Mouse (Mus musculus): Measurements from ENCODE around the gene Fam169a. TPM values are rescaled to one million over a fixed set of nuclear protein-coding genes. Genes with fewer than 3 reads are reported as not detected.
"Not testable (repeated sequence)": the region's sequence is repeated elsewhere in the genome, so short reads cannot be mapped to it uniquely, and the experiment has no call there.

The Fam169a gene
- polyA plus RNA-seq, 1 experiment from 2014 or later = 10.6 TPM

DNA sequence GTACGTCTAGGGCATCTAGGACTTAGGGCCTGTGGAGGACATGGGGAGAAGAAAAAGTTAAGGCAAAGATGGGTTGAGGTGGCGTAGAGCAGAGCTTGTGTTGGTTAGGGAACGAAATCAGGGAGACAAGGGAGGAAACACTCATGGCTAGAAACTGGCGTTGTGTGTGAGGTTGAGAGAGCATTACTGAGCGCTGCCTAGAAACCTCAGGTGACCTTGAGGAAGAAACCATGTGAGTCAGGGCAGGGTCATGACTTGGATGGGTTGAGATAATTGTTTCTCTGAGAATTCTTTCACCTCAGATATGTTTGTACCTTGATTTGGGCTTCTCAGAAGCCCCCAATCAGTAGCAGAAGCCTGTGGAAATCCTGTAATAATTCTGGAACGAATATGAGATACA lies 20.3 kb downstream of the Fam169a start:
- H3K36me3 ChIP-seq = no peaks in the 10 kb centered on the region
- no peak overlapping the region for H3K4me3 ChIP-seq
- no peaks in the 10 kb centered on the region for H3K9me3 ChIP-seq (replicated peaks)
- no peak overlapping the region for H3K27ac ChIP-seq (replicated peaks)
- 92% methylated on average over 6 of the region's 6 CpGs for WGBS
- DNase-seq (ENCODE audit: low spot score) = no peak
- H3K4me1 ChIP-seq = peaks cover 30% of the 10 kb centered on the region
- no peaks in the 10 kb centered on the region for H3K27me3 ChIP-seq (ENCODE audit: low read depth, poor library complexity, severe bottlenecking)

DNA sequence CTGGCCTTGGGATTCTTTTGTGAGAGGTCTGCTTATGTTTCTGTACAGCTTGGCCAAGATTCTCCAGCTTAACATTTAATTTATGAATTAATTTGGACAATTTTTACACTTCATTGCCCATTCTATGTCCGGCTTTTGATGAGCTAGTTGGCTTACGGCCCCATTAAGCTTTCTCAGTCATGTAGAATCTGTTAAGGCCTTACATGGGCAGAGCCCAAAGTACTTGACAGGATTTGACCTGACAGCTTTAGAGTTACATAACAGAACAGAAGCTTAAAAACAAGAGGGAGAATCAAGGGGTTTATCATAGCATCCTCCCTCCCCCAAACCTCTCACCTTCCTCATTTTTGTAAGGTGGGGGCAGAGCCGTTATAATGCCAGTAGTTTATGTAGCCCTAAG lies 21.1 kb downstream of the Fam169a start:
- no peaks in the 10 kb centered on the region for H3K27me3 ChIP-seq (ENCODE audit: low read depth, poor library complexity, severe bottlenecking)
- 57% methylated on average over 3 of the region's 3 CpGs for WGBS
- no peaks in the 10 kb centered on the region for H3K9me3 ChIP-seq (replicated peaks)

GRCm38 (mm10) chr13:97095726-97096125 lies 28.6 kb downstream of the Fam169a start:
- Histone ChIP-seq H3K9me3 (replicated peaks) (no peaks in the 10 kb centered on the region), H3K27me3 (ENCODE audit: low read depth, poor library complexity, severe bottlenecking) (no peaks in the 10 kb centered on the region), H3K36me3 (peaks cover 13% of the 10 kb centered on the region; the same call in 1 of the 2 replicates), H3K4me3 (no peak overlapping the region), H3K4me1 (peaks cover 6% of the 10 kb centered on the region; the same call in 1 of the 2 replicates), H3K27ac (replicated peaks) (no peak overlapping the region)
- no peak for DNase-seq (ENCODE audit: low spot score)
- WGBS = 93% methylated on average over 4 of the region's 4 CpGs

More for the DNA sequence above, 21.1 kb downstream of the Fam169a start:
- no peak for DNase-seq (ENCODE audit: low spot score)
- 0 out of 2 replicates have a peak, but pooled peaks cover 2% of the 10 kb centered on the region for H3K36me3 ChIP-seq
- no peak overlapping the region for H3K4me3 ChIP-seq
- no peak overlapping the region for H3K27ac ChIP-seq (replicated peaks)
- H3K4me1 ChIP-seq = peaks cover 30% of the 10 kb centered on the region

DNA sequence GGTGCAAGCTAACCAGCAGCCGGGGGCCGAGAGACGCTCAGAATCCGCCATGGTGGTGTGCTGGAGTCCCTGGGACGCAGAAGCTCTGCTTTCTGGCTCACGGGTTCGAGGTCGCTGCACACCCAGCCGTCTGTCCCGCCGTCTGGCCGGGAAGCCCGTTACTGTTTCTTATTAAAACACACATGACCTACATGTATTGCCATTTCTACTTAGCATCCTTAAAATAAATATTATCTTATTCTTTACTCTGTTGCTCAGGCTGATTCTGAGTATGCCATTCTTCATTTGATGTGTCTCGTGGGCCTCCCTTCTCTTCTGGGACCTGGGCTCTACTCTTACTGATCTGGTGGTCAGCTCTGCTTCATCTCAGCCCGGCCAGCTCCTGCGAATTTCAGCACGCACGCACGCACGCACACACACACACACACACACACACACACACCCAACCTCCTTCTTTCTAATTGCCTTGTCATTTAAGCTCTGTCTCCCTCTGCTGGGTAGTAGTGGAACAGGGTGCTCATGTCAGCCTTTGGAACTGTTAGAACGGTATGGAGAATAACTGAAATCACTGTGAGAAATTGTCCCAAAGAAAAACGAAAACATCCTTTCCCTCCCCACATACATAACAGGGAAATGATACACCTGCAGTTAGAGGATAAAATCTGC lies 32.2 kb downstream of the Fam169a start, which contains the start of gene Gm6169:
Gene Gm6169, minus strand, starts transcription at position 51 of the 666 bp plus-strand sequence.
- H3K27ac ChIP-seq (replicated peaks) = no peak within 1 kb of the TSS
- no peak within 1 kb of the TSS for H3K4me3 ChIP-seq
- H3K27me3 ChIP-seq (ENCODE audit: low read depth, poor library complexity, severe bottlenecking) = no peaks in the 10 kb centered on the region
- H3K36me3 ChIP-seq = 0 out of 2 replicates have a peak, but pooled peaks cover 6% of the 10 kb centered on the region
- H3K4me1 ChIP-seq = no peaks in the 10 kb centered on the region
- DNase-seq (ENCODE audit: low spot score) = peak; percentile 50
- H3K9me3 ChIP-seq (replicated peaks) = no peaks in the 10 kb centered on the region
- 88% methylated on average over 22 of the region's 22 CpGs for WGBS

DNA sequence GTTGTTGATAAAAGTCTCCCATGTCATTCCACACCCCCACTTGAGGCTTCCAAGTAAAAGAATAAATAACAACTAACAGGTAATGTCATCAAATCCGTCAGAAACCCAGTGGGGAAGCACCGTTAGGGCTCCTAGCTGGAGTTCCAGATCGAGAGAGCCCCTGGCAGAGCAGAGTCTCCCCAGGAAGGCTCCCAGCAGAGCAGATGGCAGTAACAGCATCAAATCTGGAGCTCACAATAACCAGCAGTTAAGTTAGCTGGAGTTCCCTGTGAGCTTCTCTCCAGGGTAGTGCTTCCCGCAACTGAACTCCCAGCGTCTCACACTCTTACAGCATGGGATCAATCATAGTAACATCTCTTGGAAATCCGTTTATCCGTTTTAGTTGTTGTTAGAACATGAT lies 37.9 kb downstream of the Fam169a start:
- Histone ChIP-seq H3K4me3 (no peak overlapping the region), H3K27me3 (ENCODE audit: low read depth, poor library complexity, severe bottlenecking) (no peaks in the 10 kb centered on the region), H3K9me3 (replicated peaks) (no peaks in the 10 kb centered on the region), H3K36me3 (peaks cover 6% of the 10 kb centered on the region), H3K4me1 (no peaks in the 10 kb centered on the region), H3K27ac (replicated peaks) (no peak overlapping the region)
- WGBS = 74% methylated on average over 7 of the region's 7 CpGs
- DNase-seq (ENCODE audit: low spot score) = no peak

DNA sequence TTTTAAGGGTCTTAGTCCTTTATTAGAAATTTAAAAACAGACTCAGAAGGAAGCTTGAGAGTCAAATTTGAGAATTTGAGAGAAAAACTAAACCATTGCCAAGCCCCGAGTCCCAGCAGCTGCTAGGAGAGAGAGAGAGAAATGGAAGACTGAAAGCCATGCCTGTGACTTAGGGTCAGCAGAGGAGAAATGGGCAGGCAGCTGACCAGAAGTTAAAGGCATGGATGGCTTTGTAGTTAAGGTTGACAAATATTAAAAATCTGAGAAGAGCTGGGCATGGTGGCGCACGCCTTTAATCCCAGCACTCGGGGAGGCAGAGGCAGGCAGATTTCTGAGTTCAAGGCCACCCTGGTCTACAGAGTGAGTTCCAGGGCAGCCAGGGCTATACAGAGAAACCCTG lies 40.6 kb downstream of the Fam169a start:
- H3K4me3 ChIP-seq; DNase-seq (ENCODE audit: low spot score); H3K4me1 ChIP-seq; H3K27me3 ChIP-seq (ENCODE audit: low read depth, poor library complexity, severe bottlenecking); H3K9me3 ChIP-seq (replicated peaks); H3K27ac ChIP-seq (replicated peaks): not testable (repeated sequence)
- WGBS = 93% methylated on average over 4 of the region's 4 CpGs
- H3K36me3 ChIP-seq = peaks cover 17% of the 10 kb centered on the region

DNA sequence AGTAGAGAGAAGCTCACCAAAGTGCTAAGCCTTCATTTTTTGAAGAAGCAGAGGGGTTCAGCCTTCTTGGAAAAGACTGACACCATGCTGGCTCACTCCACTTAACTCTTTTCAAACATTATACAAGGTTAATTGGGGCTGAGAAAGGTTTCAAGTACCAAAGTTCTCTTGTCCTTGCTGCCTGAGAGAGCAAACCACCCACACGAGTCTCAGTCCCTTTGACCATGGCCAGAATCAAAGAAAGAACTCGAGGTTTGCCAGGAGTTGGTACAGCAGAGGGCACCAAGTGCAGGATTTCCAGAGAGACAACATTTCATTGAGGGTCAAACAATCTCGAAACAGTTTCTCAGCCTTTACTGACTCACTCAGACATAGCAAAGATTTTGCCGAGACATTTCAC lies 42.0 kb downstream of the Fam169a start:
- no peak for DNase-seq (ENCODE audit: low spot score)
- H3K4me3 ChIP-seq = no peak overlapping the region
- H3K4me1 ChIP-seq = no peaks in the 10 kb centered on the region
- no peaks in the 10 kb centered on the region for H3K9me3 ChIP-seq (replicated peaks)
- no peaks in the 10 kb centered on the region for H3K27me3 ChIP-seq (ENCODE audit: low read depth, poor library complexity, severe bottlenecking)
- H3K27ac ChIP-seq (replicated peaks) = no peak overlapping the region
- 90% methylated on average over 4 of the region's 4 CpGs for WGBS
- peaks cover 26% of the 10 kb centered on the region for H3K36me3 ChIP-seq

- no peak overlapping the region for H3K4me3 ChIP-seq
- H3K36me3 ChIP-seq = peaks cover 74% of the 10 kb centered on the region
- no peaks in the 10 kb centered on the region for H3K9me3 ChIP-seq (replicated peaks)
- DNase-seq (ENCODE audit: low spot score) = no peak
- H3K4me1 ChIP-seq = no peaks in the 10 kb centered on the region
- no peaks in the 10 kb centered on the region for H3K27me3 ChIP-seq (ENCODE audit: low read depth, poor library complexity, severe bottlenecking)
- no peak overlapping the region for H3K27ac ChIP-seq (replicated peaks)
- WGBS = 81% methylated on average over 3 of the region's 3 CpGs
These were observed 54.3 kb downstream of the Fam169a start for GRCm38 (mm10) chr13:97121341-97121740.

DNA sequence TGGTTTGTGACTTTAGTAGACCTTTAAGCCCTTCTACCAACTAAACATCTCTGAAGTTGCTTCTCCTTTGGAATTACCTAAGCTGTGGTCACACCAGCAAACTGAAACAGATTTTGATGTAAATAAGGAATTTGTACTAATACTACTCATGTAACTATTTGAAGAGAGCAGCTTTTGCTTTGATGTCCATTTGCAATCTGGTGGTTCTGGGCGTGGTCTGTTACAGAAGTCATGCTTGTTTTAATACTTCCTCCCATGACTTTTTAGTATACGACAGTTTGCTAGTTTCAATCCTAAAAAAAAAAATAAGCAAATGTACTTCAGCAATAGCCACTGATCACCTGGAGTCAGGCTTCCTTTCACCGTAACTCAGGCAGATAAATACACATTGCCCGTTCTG lies 62.6 kb downstream of the Fam169a start:
- not testable (repeated sequence) for H3K27ac ChIP-seq (replicated peaks); H3K4me3 ChIP-seq; DNase-seq (ENCODE audit: low spot score); H3K27me3 ChIP-seq (ENCODE audit: low read depth, poor library complexity, severe bottlenecking); H3K9me3 ChIP-seq (replicated peaks); H3K4me1 ChIP-seq
- 97% methylated on average over 4 of the region's 4 CpGs for WGBS
- peaks cover 53% of the 10 kb centered on the region for H3K36me3 ChIP-seq

DNA sequence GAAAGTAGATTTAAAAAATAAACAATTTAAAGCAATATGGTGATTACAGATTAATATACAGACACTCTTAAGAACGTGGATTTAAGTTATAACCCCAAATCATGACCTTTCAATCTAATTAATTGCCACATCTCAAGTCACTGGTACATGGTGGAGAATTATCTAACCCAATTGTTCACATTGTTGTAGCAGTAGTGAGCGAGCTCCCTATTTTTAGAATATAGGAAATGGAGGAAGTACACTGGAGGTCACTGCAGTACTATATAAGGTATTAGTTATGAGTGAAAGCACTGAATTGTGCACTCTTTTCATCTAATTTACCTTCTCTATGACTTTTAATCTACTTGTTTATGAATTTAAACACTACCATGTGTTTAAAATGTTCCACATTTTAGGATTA lies 63.3 kb downstream of the Fam169a start:
- H3K4me3 ChIP-seq; DNase-seq (ENCODE audit: low spot score); H3K4me1 ChIP-seq; H3K27ac ChIP-seq (replicated peaks); H3K9me3 ChIP-seq (replicated peaks); H3K27me3 ChIP-seq (ENCODE audit: low read depth, poor library complexity, severe bottlenecking): not testable (repeated sequence)
- WGBS = no CpG with 5 or more reads among the region's 2 CpGs
- H3K36me3 ChIP-seq = peaks cover 54% of the 10 kb centered on the region

DNA sequence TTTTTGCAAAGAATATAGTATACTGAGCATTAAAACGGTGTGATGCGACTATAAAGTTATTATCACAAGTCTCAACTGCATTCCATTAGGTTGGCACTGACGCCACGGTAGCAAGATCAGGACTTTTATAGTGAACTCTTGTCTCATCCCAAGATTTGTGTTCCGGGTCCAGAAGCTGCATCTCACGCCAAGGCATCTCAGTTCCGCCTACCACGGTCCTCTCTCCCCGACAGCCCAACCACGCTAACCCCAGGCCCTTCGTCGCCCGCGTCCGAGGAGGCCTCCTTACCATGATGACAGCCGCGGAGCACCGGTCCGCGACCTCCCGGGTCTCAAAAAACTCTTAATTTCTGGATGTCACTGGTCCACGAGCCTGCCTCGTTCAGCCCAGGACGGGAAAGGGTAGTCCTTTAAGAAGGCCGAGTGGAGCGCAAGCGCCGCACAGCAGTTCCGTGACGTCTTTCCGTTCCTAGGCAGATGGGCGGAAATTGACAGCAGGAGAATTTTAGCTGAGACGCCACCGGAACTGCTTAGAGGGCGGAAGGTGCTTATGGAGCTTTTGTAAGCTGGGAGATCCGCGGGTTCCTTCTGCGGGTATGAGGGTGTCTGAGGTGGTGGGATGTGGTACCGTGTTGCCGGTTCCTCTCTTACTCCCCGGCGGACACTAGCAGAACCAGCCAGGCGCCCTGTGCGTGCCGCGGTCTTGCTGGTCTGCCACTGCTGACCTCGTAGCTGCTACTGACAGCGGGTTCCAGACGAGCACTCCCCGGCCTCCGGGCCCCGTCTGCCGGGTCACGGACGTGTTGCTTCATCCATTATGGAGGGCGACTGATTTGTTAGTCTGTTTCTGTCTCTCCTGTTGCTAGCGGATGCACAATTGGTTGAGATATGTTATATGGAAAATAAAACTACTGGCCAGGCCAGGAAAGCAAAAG lies 70.6 kb downstream of the Fam169a start, which contains the start of the genes Gfm2 and Nsa2:
Gene Gfm2, plus strand, starts transcription at position 472 of the 935 bp plus-strand sequence.
Gene Nsa2, minus strand, starts transcription at position 472 of the 935 bp plus-strand sequence.
- WGBS = under 1% methylated on average over 57 of the region's 57 CpGs
- peak within 1 kb of the TSS; percentile 94 for H3K4me3 ChIP-seq
- peaks cover 13% of the 10 kb centered on the region for H3K4me1 ChIP-seq
- peak within 1 kb of the TSS; percentile 93 for H3K27ac ChIP-seq (replicated peaks)
- peaks cover 37% of the 10 kb centered on the region for H3K36me3 ChIP-seq
- no peaks in the 10 kb centered on the region for H3K27me3 ChIP-seq (ENCODE audit: low read depth, poor library complexity, severe bottlenecking)
- no peaks in the 10 kb centered on the region for H3K9me3 ChIP-seq (replicated peaks)
- peak; percentile 90 for DNase-seq (ENCODE audit: low spot score)

- H3K27ac ChIP-seq (replicated peaks) = peak overlapping the region; percentile 93
- H3K9me3 ChIP-seq (replicated peaks); H3K27me3 ChIP-seq (ENCODE audit: low read depth, poor library complexity, severe bottlenecking); DNase-seq (ENCODE audit: low spot score): not testable (repeated sequence)
- peaks cover 37% of the 10 kb centered on the region for H3K36me3 ChIP-seq
- H3K4me3 ChIP-seq = peak overlapping the region; percentile 94
- peaks cover 13% of the 10 kb centered on the region for H3K4me1 ChIP-seq
- WGBS = 36% methylated on average over 8 of the region's 8 CpGs
These were observed 71.4 kb downstream of the Fam169a start for GRCm38 (mm10) chr13:97138404-97138931.

All from midbrain, embryonic 10.5 days (tissue).